In genomic region chr4:139500814-139501213, GRCm38 (mm10) we compare ENCODE assay signal across 12 mouse cellular contexts. TPM values are rescaled to one million over a fixed set of nuclear protein-coding genes. Genes with fewer than 3 reads are reported as not detected.
A peak's percentile ranks its signal among the peaks of the same experiment; 100 is the strongest.
DNase-seq lines count a peak whose midpoint lies in the region; ATAC-seq and TF ChIP-seq lines count a peak whose summit lies in the region.
"Had no signal": no experiment of that assay in that cellular context is flagged by ENCODE, and none has a peak within 500 bp of the region (broad histone marks: within the 10 kb centered on the region; RNA-seq: fewer than 3 reads in every experiment).

No protein-coding gene starts in this region.

- TF ChIP-seq POLR2A in cerebellum, adult 2 months (IDR thresholded peaks at IDR 0.05; ENCODE audit: borderline replicate concordance, insufficient read depth, low read length), result no peak

- 63% methylated on average over 14 of the region's 14 CpGs for WGBS in heart, embryonic 12.5 days
- 7% methylated on average over 14 of the region's 14 CpGs for WGBS in cerebellum, adult 2 months
- WGBS in heart, postnatal 0 days, result 47% methylated on average over 14 of the region's 14 CpGs
- 74% methylated on average over 14 of the region's 14 CpGs for WGBS in kidney, embryonic 14.5 days
- WGBS in liver, embryonic 11.5 days, result 71% methylated on average over 14 of the region's 14 CpGs

- H3K4me2 ChIP-seq in heart, embryonic 12.5 days, result no peak overlapping the region
- no peak overlapping the region for H3K4me2 ChIP-seq in heart, postnatal 0 days (ENCODE audit: low read depth, low read length)
- no peak overlapping the region for H3K4me2 ChIP-seq in kidney, embryonic 14.5 days (replicated peaks; ENCODE audit: low read depth, low read length)
- no peak overlapping the region for H3K4me2 ChIP-seq in liver, embryonic 11.5 days
- H3K4me2 ChIP-seq: liver, embryonic 12.5 days; midbrain, embryonic 11.5 days had no signal

- peaks cover 7% of the 10 kb centered on the region; the same call in 1 of the 2 replicates for H3K9me3 ChIP-seq in heart, embryonic 12.5 days (replicated peaks)
- no peaks in the 10 kb centered on the region for H3K9me3 ChIP-seq in heart, postnatal 0 days (replicated peaks; ENCODE audit: control insufficient read depth, low read length)
- peaks cover 4% of the 10 kb centered on the region; the same call in 1 of the 2 replicates for H3K9me3 ChIP-seq in kidney, embryonic 14.5 days (ENCODE audit: control insufficient read depth, low read length)
- H3K9me3 ChIP-seq in liver, embryonic 11.5 days (ENCODE audit: control insufficient read depth, low read length), result no peaks in the 10 kb centered on the region

- ATAC-seq in heart, embryonic 12.5 days (ENCODE audit: insufficient number of reproducible peaks, low FRiP score), result no peak
- ATAC-seq in heart, postnatal 0 days (ENCODE audit: insufficient read depth, low read depth), result peak; percentile 29; the same call in 1 of the 2 replicates
- ATAC-seq in erythroblast, adult 5-6 weeks (replicated peaks; ENCODE audit: low FRiP score, poor library complexity, severe bottlenecking), result no peak
- ATAC-seq in kidney, embryonic 14.5 days (ENCODE audit: low FRiP score, low TSS enrichment), result no peak
- ATAC-seq in liver, embryonic 11.5 days (replicated peaks; ENCODE audit: low FRiP score), result no peak
- ATAC-seq: liver, embryonic 12.5 days had no signal

- H3K27me3 ChIP-seq in heart, embryonic 12.5 days (replicated peaks), result peaks cover 3% of the 10 kb centered on the region
- no peaks in the 10 kb centered on the region for H3K27me3 ChIP-seq in C2C12 (ENCODE audit: control insufficient read depth, insufficient read depth, insufficient read length)
- no peaks in the 10 kb centered on the region for H3K27me3 ChIP-seq in cerebellum, adult 2 months (ENCODE audit: control insufficient read depth, insufficient read depth, low read length)
- H3K27me3 ChIP-seq in heart, postnatal 0 days (ENCODE audit: control insufficient read depth, insufficient read depth, low read length), result no peaks in the 10 kb centered on the region
- no peaks in the 10 kb centered on the region for H3K27me3 ChIP-seq in kidney, embryonic 14.5 days (ENCODE audit: control insufficient read depth, insufficient read depth, low read length)
- 0 out of 2 replicates have a peak, but pooled peaks cover 4% of the 10 kb centered on the region for H3K27me3 ChIP-seq in liver, embryonic 11.5 days (replicated peaks; ENCODE audit: control insufficient read depth, insufficient read depth, low read length)

- no peak overlapping the region for H3K9ac ChIP-seq in heart, embryonic 12.5 days
- no peak overlapping the region for H3K9ac ChIP-seq in heart, postnatal 0 days (replicated peaks; ENCODE audit: low read depth, low read length)
- H3K9ac ChIP-seq in kidney, embryonic 14.5 days (ENCODE audit: low read depth, low read length), result no peak overlapping the region
- H3K9ac ChIP-seq in liver, embryonic 11.5 days (ENCODE audit: low read depth, low read length), result no peak overlapping the region
- H3K9ac ChIP-seq: liver, embryonic 12.5 days had no signal

- TF ChIP-seq EP300 in heart, postnatal 0 days (IDR thresholded peaks at IDR 0.05; ENCODE audit: low read depth), result no peak

- H3K79me3 ChIP-seq in C2C12 (ENCODE audit: low read depth), result no peaks in the 10 kb centered on the region

- H3K79me2 ChIP-seq in C2C12 (ENCODE audit: control insufficient read depth, insufficient read depth), result no peaks in the 10 kb centered on the region

- no peak for TF ChIP-seq CTCF in C2C12 (IDR thresholded peaks at IDR 0.05; ENCODE audit: control insufficient read depth, insufficient read depth, insufficient read length)
- no peak for TF ChIP-seq CTCF in cerebellum, adult 2 months (IDR thresholded peaks at IDR 0.05; ENCODE audit: borderline replicate concordance, insufficient read depth, low read depth, low read length)
- no peak for TF ChIP-seq CTCF in heart, postnatal 0 days (IDR thresholded peaks at IDR 0.05; ENCODE audit: low read depth)

- peak; percentile 30 to 51 for DNase-seq in heart, adult 18-20 months
- DNase-seq in cerebellum, adult 2 months, result peak; percentile 57
- DNase-seq in heart, postnatal 0 days (ENCODE audit: low spot score), result no peak
- no peak for DNase-seq in liver, embryonic 11.5 days (ENCODE audit: low spot score)
- DNase-seq: thymus, adult 18-20 months had no signal

- H3K36me3 ChIP-seq in heart, embryonic 12.5 days, result no peaks in the 10 kb centered on the region
- H3K36me3 ChIP-seq in C2C12 (ENCODE audit: control insufficient read depth, insufficient read depth), result no peaks in the 10 kb centered on the region
- H3K36me3 ChIP-seq in heart, postnatal 0 days (replicated peaks; ENCODE audit: control insufficient read depth, insufficient read depth, low read length), result no peaks in the 10 kb centered on the region
- no peaks in the 10 kb centered on the region for H3K36me3 ChIP-seq in kidney, embryonic 14.5 days (ENCODE audit: control insufficient read depth, insufficient read depth, low read length)
- H3K36me3 ChIP-seq in liver, embryonic 11.5 days (ENCODE audit: control insufficient read depth, insufficient read depth, low read length), result no peaks in the 10 kb centered on the region
- H3K36me3 ChIP-seq: liver, embryonic 12.5 days had no signal

- 0 out of 2 replicates have a peak, but pooled peaks cover 5% of the 10 kb centered on the region for H3K4me1 ChIP-seq in heart, embryonic 12.5 days (replicated peaks)
- H3K4me1 ChIP-seq in cerebellum, adult 2 months (ENCODE audit: control insufficient read depth, insufficient read depth, low read length), result peaks cover 14% of the 10 kb centered on the region
- no peaks in the 10 kb centered on the region for H3K4me1 ChIP-seq in heart, postnatal 0 days (ENCODE audit: control insufficient read depth, insufficient read depth)
- H3K4me1 ChIP-seq in kidney, embryonic 14.5 days (ENCODE audit: control insufficient read depth, insufficient read depth, low read length), result 0 out of 2 replicates have a peak, but pooled peaks cover 3% of the 10 kb centered on the region
- H3K4me1 ChIP-seq in liver, embryonic 11.5 days (replicated peaks; ENCODE audit: control insufficient read depth, insufficient read depth, low read length), result no peaks in the 10 kb centered on the region
- H3K4me1 ChIP-seq: liver, embryonic 12.5 days had no signal

- no peak overlapping the region for H3K27ac ChIP-seq in heart, embryonic 12.5 days (ENCODE audit: poor library complexity, severe bottlenecking)
- H3K27ac ChIP-seq in cerebellum, adult 2 months (ENCODE audit: insufficient read depth, low read length), result no peak overlapping the region
- H3K27ac ChIP-seq in heart, postnatal 0 days (ENCODE audit: low read depth), result no peak overlapping the region
- H3K27ac ChIP-seq in kidney, embryonic 14.5 days (ENCODE audit: low read depth, low read length), result no peak overlapping the region
- no peak overlapping the region for H3K27ac ChIP-seq in liver, embryonic 11.5 days (ENCODE audit: low read depth, low read length)
- H3K27ac ChIP-seq: kidney, postnatal 0 days; liver, embryonic 12.5 days had no signal

- H3ac ChIP-seq in C2C12 (ENCODE audit: control insufficient read depth, insufficient read length, low read depth), result no peak overlapping the region

- no peak overlapping the region for H3K4me3 ChIP-seq in heart, embryonic 12.5 days
- no peak overlapping the region for H3K4me3 ChIP-seq in C2C12 (ENCODE audit: insufficient read depth, poor library complexity, severe bottlenecking)
- no peak overlapping the region for H3K4me3 ChIP-seq in cerebellum, adult 2 months (replicated peaks; ENCODE audit: insufficient read depth, low read depth, low read length)
- no peak overlapping the region for H3K4me3 ChIP-seq in heart, postnatal 0 days (ENCODE audit: low read depth, low read length)
- H3K4me3 ChIP-seq in kidney, embryonic 14.5 days (ENCODE audit: low read length), result no peak overlapping the region
- H3K4me3 ChIP-seq in liver, embryonic 11.5 days (ENCODE audit: low read depth, low read length), result no peak overlapping the region
- H3K4me3 ChIP-seq: liver, embryonic 12.5 days had no signal

TF ChIP-seq in C2C12, 6 proteins besides CTCF, POLR2A, EP300 and RAD21:
- peak; percentile 79 for TF ChIP-seq MAX (IDR thresholded peaks at IDR 0.05)
- TF ChIP-seq MYOG (IDR thresholded peaks at IDR 0.05; ENCODE audit: control insufficient read depth, extremely low read depth, insufficient read length), result no peak
- peak; percentile 56 for TF ChIP-seq MYOD1 (IDR thresholded peaks at IDR 0.05; ENCODE audit: control insufficient read depth, insufficient read length, low read depth)
- TF ChIP-seq FOSL1 (IDR thresholded peaks at IDR 0.05; ENCODE audit: insufficient read depth, low read length, poor library complexity, severe bottlenecking), result no peak
- no peak for TF ChIP-seq CEBPB (IDR thresholded peaks at IDR 0.05; ENCODE audit: low read depth)
- no peak for TF ChIP-seq USF1 (IDR thresholded peaks at IDR 0.05; ENCODE audit: low read depth)

RNA-seq across cellular contexts. Expression of gene Iffo2, which starts 29.5 kb away (rescaled TPM):
- 1 to 10 TPM; 4.3 to 4.4 TPM for total RNA-seq in heart, adult 18-20 months (2021)
- 4.8 and 4.9 TPM in 2 replicates for polyA plus RNA-seq in heart, embryonic 12.5 days (2016; fragmentation: Nextera tagmentation; extraction: Ambion mirVana)
- polyA plus RNA-seq in C2C12 (2012; fragmentation: generic; extraction: Trizol), result 20.0 TPM
- polyA plus RNA-seq in cerebellum, adult 2 months (2012; rRNA removed), result 19.1 and 20.3 TPM in 2 replicates
- total RNA-seq in heart, postnatal 0 days (2014; rRNA removed; ENCODE audit: low replicate concordance), result 6.4 and 7.7 TPM in 2 replicates
- polyA plus RNA-seq in heart, postnatal 0 days (2015; fragmentation: Nextera tagmentation; extraction: Ambion mirVana), result 2.4 and 2.9 TPM in 2 replicates
- total RNA-seq in erythroblast, adult 5-6 weeks (2015; ENCODE audit: low replicate concordance), result not detected in 2 replicates
- total RNA-seq in erythroblast, adult 5-6 weeks (2017; ENCODE audit: low replicate concordance), result 0.14 and 1.9 TPM in 2 replicates
- polyA plus RNA-seq in kidney, embryonic 14.5 days (2014; fragmentation: Nextera tagmentation; extraction: Ambion mirVana), result 7.1 and 9.4 TPM in 2 replicates
- polyA plus RNA-seq in liver, embryonic 11.5 days (2014; fragmentation: Nextera tagmentation; extraction: Ambion mirVana), result 1.8 and 2.2 TPM in 2 replicates

Comparison
In these comparisons a context has a peak if more than half of its experiments do, and no peak if none do; other contexts are left out.
1. DNase-seq: peak in heart, adult 18-20 months (2 of 2) and cerebellum, adult 2 months (2 of 2); none in heart, postnatal 0 days (single experiment) and liver, embryonic 11.5 days (single experiment).